Mouse (Mus musculus): ENCODE measurements around the gene Prm2. TPM values are rescaled to one million over a fixed set of nuclear protein-coding genes. Genes with fewer than 3 reads are reported as not detected.

The Prm2 gene
- polyA plus RNA-seq, 1 experiment from 2014 or later: not detected

- WGBS: 85% methylated on average over 7 of the region's 7 CpGs
- Histone ChIP-seq H3K27me3 (replicated peaks) (no peaks in the 10 kb centered on the region), H3K9me3 (no peaks in the 10 kb centered on the region), H3K4me3 (no peak overlapping the region), H3K4me1 (no peaks in the 10 kb centered on the region), H3K27ac (no peak overlapping the region), H3K36me3 (replicated peaks) (no peaks in the 10 kb centered on the region), H3K9ac (no peak overlapping the region), H3K4me2 (no peak overlapping the region)
- ATAC-seq (replicated peaks): no peak
Observed at GRCm38 (mm10) chr16:10827766-10828460, 32.0 kb upstream of the Prm2 start.

- H3K4me1 ChIP-seq: no peaks in the 10 kb centered on the region
- no peak overlapping the region for H3K9ac ChIP-seq
- ATAC-seq (replicated peaks): no peak
- no peaks in the 10 kb centered on the region for H3K9me3 ChIP-seq
- H3K27me3 ChIP-seq (replicated peaks): no peaks in the 10 kb centered on the region
- WGBS: 90% methylated on average over 9 of the region's 9 CpGs
- no peak overlapping the region for H3K4me3 ChIP-seq
- no peaks in the 10 kb centered on the region for H3K36me3 ChIP-seq (replicated peaks)
- H3K4me2 ChIP-seq: no peak overlapping the region
- H3K27ac ChIP-seq: no peak overlapping the region
Observed at GRCm38 (mm10) chr16:10827269-10827668, 31.3 kb upstream of the Prm2 start.

DNA sequence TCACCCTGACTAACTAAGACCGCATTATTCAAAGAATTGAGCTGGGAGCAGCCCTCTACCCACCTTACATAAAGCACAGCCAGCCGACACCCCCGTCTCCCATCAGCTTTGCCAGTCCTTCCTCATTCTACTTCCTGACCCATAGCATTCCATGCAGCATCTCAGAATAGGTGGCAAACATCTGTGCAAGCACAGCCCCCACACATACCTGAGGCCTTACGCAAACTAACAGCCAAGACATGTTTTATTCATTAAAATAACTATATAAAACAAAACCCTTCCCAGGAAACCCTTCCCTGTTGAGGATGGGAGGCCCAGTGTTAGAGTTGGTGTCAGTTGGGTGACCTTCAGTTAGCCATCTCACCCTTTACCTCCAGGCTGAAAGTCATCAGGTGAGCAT, 29.9 kb upstream of the Prm2 start:
- no peaks in the 10 kb centered on the region for H3K4me1 ChIP-seq
- no peak overlapping the region for H3K4me2 ChIP-seq
- ATAC-seq (replicated peaks): no peak
- H3K4me3 ChIP-seq: no peak overlapping the region
- H3K9me3 ChIP-seq: no peaks in the 10 kb centered on the region
- no peak overlapping the region for H3K27ac ChIP-seq
- H3K27me3 ChIP-seq (replicated peaks): no peaks in the 10 kb centered on the region
- H3K36me3 ChIP-seq (replicated peaks): no peaks in the 10 kb centered on the region
- no peak overlapping the region for H3K9ac ChIP-seq
- WGBS: 93% methylated on average over 4 of the region's 4 CpGs

DNA sequence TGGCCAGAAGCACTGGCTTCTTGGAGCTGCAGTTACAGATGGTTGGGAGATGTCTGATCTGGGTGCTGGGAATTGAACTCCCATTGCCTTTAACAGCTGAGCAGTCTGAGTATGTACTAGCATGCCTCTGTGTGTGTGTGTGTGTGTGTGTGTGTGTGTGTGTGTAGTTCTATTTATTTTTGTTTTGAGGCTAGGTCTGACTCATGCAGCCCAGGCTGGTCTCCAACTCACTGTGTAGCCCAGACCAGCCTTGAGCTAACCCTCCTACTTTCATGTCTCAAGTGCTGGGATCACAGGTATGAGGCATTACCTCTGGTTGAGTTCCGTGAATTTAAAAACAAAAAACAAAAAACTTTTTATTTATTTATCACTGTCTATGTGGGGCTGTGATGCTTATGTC, 28.6 kb upstream of the Prm2 start:
- H3K4me2 ChIP-seq: no peak overlapping the region
- no peaks in the 10 kb centered on the region for H3K9me3 ChIP-seq
- H3K36me3 ChIP-seq (replicated peaks): no peaks in the 10 kb centered on the region
- no peak overlapping the region for H3K9ac ChIP-seq
- H3K27me3 ChIP-seq (replicated peaks): no peaks in the 10 kb centered on the region
- WGBS: 89% methylated on average over 1 of the region's 1 CpGs
- no peak overlapping the region for H3K27ac ChIP-seq
- no peak for ATAC-seq (replicated peaks)
- H3K4me1 ChIP-seq: no peaks in the 10 kb centered on the region
- no peak overlapping the region for H3K4me3 ChIP-seq

DNA sequence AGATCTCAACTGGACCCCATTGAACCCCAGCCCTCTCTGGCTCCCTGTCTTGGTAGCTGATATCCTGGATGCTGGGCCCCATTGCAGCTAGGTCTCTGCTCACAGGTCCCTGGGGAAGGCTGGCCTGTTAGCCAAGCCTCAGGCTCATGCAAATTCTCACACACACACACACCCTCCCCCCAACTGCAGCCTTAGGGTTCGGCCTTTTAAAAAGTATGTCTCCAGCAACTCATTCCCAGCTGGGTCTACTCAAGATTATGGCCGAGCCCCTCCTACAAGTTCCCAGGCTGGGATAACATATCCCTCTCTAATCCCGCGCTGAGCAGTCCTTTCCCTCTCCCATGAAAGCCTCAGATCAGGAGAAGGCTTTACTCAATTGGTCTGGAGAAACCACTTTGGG, 25.5 kb upstream of the Prm2 start:
- no peak for ATAC-seq (replicated peaks)

DNA sequence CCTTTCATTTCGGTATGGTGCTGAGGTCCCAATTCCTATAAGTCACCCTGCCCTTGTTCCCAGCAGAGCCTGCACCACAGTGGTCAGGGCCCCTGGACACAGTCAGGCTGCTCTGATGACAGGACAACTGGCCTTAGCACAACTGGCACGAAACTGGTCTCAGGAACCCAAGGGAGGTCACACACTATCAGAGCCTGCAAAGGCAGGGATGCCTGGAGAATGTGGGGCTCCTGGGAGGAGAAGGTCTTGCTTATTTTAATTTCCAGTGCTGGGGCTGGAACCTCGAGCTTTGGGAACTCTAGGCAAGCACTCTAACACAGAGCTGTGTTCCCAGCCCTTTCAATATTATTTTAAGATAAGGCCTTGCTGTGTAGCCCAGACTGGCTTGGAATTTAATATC, 24.0 kb upstream of the Prm2 start:
- Histone ChIP-seq H3K4me3 (no peak overlapping the region), H3K27me3 (replicated peaks) (no peaks in the 10 kb centered on the region), H3K36me3 (replicated peaks) (no peaks in the 10 kb centered on the region), H3K27ac (no peak overlapping the region), H3K4me2 (no peak overlapping the region), H3K9ac (no peak overlapping the region), H3K4me1 (no peaks in the 10 kb centered on the region), H3K9me3 (no peaks in the 10 kb centered on the region)
- ATAC-seq (replicated peaks): no peak
- WGBS: 78% methylated on average over 3 of the region's 3 CpGs

More for the DNA sequence above, 25.5 kb upstream of the Prm2 start:
- 64% methylated on average over 4 of the region's 4 CpGs for WGBS
- Histone ChIP-seq H3K4me3 (no peak overlapping the region), H3K27ac (no peak overlapping the region), H3K27me3 (replicated peaks) (no peaks in the 10 kb centered on the region), H3K4me2 (no peak overlapping the region), H3K36me3 (replicated peaks) (no peaks in the 10 kb centered on the region), H3K9ac (no peak overlapping the region), H3K9me3 (no peaks in the 10 kb centered on the region), H3K4me1 (no peaks in the 10 kb centered on the region)

DNA sequence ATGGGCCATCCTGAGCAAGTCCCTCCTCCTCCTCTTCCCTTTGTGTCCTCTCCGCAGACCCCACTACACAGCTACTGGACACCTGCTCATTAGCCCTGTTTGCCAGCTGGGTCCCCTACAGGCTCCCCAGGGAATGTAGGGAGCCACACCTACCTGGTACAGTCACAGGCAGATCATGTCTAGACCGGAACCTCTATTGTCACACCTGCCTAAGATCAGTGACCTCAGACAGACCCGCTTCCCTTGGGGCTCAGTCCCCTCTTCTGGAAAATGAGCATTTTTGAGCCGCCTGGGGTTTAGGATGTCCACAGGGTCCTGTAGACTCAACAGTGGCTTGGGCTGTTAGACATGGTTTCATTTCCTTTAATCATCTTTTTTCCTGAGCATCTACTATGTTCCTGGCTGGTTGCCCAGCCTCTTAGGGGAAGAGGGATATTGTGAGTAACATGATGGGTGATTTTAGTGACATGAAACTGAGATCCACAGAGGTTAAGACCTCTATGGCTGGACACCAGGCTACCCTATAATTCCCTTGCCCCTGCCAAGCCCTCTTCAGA, 22.7 kb upstream of the Prm2 start:
- no peaks in the 10 kb centered on the region for H3K4me1 ChIP-seq
- no peak overlapping the region for H3K27ac ChIP-seq
- H3K4me2 ChIP-seq: no peak overlapping the region
- no peak overlapping the region for H3K4me3 ChIP-seq
- no peak overlapping the region for H3K9ac ChIP-seq
- no peak for ATAC-seq (replicated peaks)
- WGBS: 90% methylated on average over 4 of the region's 4 CpGs
- H3K36me3 ChIP-seq (replicated peaks): no peaks in the 10 kb centered on the region
- H3K27me3 ChIP-seq (replicated peaks): no peaks in the 10 kb centered on the region
- no peaks in the 10 kb centered on the region for H3K9me3 ChIP-seq

GRCm38 (mm10) chr16:10814864-10815263, 18.9 kb upstream of the Prm2 start:
- Histone ChIP-seq H3K27me3 (replicated peaks) (no peaks in the 10 kb centered on the region), H3K4me3 (no peak overlapping the region), H3K9ac (no peak overlapping the region), H3K4me2 (no peak overlapping the region), H3K9me3 (no peaks in the 10 kb centered on the region), H3K36me3 (replicated peaks) (no peaks in the 10 kb centered on the region), H3K4me1 (no peaks in the 10 kb centered on the region), H3K27ac (no peak overlapping the region)
- ATAC-seq (replicated peaks): no peak
- 89% methylated on average over 4 of the region's 4 CpGs for WGBS

DNA sequence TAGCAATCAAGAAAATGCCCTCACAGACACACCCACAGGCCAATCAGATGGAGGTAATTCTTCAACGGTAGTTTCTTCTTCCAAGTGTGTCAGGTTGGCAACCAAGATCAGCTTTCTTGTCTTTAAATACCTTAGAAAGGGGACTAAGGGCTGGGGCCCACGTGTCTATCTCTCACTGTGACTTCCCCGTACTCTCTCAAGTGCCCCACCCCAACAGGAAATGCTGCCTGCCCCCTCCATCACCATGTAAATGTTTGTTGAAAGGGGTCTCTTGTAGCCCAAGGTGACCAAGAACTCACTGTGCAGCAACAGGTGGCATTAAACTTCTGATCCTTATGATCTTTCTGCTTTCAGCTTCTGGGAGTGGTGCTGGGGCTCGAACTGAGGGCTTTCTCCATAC, 17.8 kb upstream of the Prm2 start:
- Histone ChIP-seq H3K4me1 (no peaks in the 10 kb centered on the region), H3K4me3 (no peak overlapping the region), H3K9ac (no peak overlapping the region), H3K4me2 (no peak overlapping the region), H3K27me3 (replicated peaks) (no peaks in the 10 kb centered on the region), H3K27ac (no peak overlapping the region), H3K36me3 (replicated peaks) (no peaks in the 10 kb centered on the region), H3K9me3 (no peaks in the 10 kb centered on the region)
- ATAC-seq (replicated peaks): no peak
- WGBS: 77% methylated on average over 4 of the region's 4 CpGs

DNA sequence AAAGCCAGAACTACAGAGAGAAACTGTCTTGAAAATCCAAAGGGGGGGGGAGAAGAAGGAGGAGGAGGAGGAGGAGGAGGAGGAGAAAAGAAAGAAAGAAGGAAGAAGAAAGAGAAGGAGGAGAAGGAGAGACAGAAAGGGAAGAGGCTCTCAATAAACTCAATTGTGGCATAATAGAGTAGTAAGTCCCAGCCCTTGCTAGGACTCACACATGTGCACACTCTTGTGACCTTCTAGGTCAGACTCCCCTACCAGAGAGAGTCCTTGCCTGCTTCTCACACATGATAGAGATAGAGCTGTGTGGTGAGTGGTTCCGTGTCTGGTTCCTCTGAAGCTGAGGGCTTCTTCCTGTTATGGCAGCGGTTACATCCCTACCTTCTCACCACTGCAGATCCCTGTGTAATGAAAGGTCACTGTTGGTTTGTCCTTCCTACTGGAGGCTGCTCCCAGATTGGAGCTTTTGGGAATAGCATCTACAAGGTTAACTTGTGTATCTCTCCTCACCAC, 17.0 kb upstream of the Prm2 start, which contains the start of gene Gm11172:
Gene Gm11172, plus strand, starts transcription at position 51 of the 507 bp plus-strand sequence.
- Histone ChIP-seq H3K4me1 (no peaks in the 10 kb centered on the region), H3K4me3 (no peak within 1 kb of the TSS), H3K4me2 (no peak within 1 kb of the TSS), H3K36me3 (replicated peaks) (no peaks in the 10 kb centered on the region), H3K9ac (no peak within 1 kb of the TSS), H3K27ac (no peak within 1 kb of the TSS), H3K9me3 (no peaks in the 10 kb centered on the region), H3K27me3 (replicated peaks) (no peaks in the 10 kb centered on the region)
- no peak for ATAC-seq (replicated peaks)
- WGBS: 91% methylated on average over 2 of the region's 2 CpGs

DNA sequence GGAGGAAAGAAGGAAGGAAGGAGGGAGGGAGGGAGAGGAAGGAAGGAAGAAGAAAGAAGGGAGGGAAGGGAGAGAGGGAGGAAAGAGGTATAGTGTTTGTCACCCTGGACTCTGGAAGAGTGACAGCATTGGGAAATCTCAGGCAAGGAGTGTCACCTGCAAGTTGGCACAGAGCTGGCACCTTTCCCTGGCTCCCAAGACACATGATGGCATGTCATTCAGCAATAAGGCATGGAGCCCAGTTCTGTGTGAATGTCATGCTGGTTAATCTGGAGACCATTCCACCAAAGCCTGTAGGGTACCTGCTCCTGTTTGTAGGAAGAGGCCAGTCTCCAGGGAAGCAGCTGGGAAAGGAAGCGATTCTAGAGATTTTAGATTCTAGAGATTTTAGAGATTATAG, 14.4 kb upstream of the Prm2 start:
- H3K36me3 ChIP-seq (replicated peaks): no peaks in the 10 kb centered on the region
- no peak for ATAC-seq (replicated peaks)
- H3K27ac ChIP-seq: no peak overlapping the region
- H3K4me2 ChIP-seq: no peak overlapping the region
- H3K4me3 ChIP-seq: no peak overlapping the region
- no peaks in the 10 kb centered on the region for H3K4me1 ChIP-seq
- WGBS: 100% methylated on average over 1 of the region's 1 CpGs
- no peak overlapping the region for H3K9ac ChIP-seq
- no peaks in the 10 kb centered on the region for H3K27me3 ChIP-seq (replicated peaks)
- no peaks in the 10 kb centered on the region for H3K9me3 ChIP-seq

GRCm38 (mm10) chr16:10805789-10806527, 10.0 kb upstream of the Prm2 start, which contains the start of gene Prm1:
Gene Prm1 (minus strand): TSS chr16:10805839.
- no peaks in the 10 kb centered on the region for H3K27me3 ChIP-seq (replicated peaks)
- no peaks in the 10 kb centered on the region for H3K4me1 ChIP-seq
- H3K9me3 ChIP-seq: no peaks in the 10 kb centered on the region
- WGBS: 84% methylated on average over 10 of the region's 10 CpGs
- H3K36me3 ChIP-seq (replicated peaks): no peaks in the 10 kb centered on the region
- no peak within 1 kb of the TSS for H3K4me2 ChIP-seq
- H3K9ac ChIP-seq: no peak within 1 kb of the TSS
- H3K27ac ChIP-seq: no peak within 1 kb of the TSS
- H3K4me3 ChIP-seq: no peak within 1 kb of the TSS
- no peak for ATAC-seq (replicated peaks)

Data from midbrain, embryonic 15.5 days (tissue).